Mouse (Mus musculus) heart, embryonic 15.5 days (tissue): Measurements from ENCODE around the gene Slfn5. TPM values are rescaled to one million over a fixed set of nuclear protein-coding genes. Genes with fewer than 3 reads are reported as not detected.
"Not testable (repeated sequence)": the region's sequence is repeated elsewhere in the genome, so short reads cannot be mapped to it uniquely, and the experiment has no call there.

ENCODE experiments used
- ATAC-seq: fragments of 200-750 bp; cut with Nextera tagmentation; replicated peaks from 2 replicates; pipeline ENCODE4 v1.8.0; 2017; ENCODE audit warnings: low read depth, moderate TSS enrichment; ENCODE audit not compliant: insufficient number of reproducible peaks, insufficient read depth, low FRiP score
- H3K27ac ChIP-seq: fragments of 300-500 bp; sonication (generic); 2 replicates; pipeline ENCODE4 v1.5.1; 2015; ENCODE audit warnings: mild to moderate bottlenecking, inconsistent platforms
- H3K27me3 ChIP-seq: fragments of 300-500 bp; sonication (generic); 2 replicates; pipeline ENCODE4 v1.6.1; 2015; ENCODE audit warnings: inconsistent platforms
- H3K36me3 ChIP-seq: fragments of 300-500 bp; sonication (generic); 2 replicates; pipeline ENCODE4 v1.6.1; 2015; ENCODE audit warnings: mild to moderate bottlenecking, inconsistent platforms
- H3K4me1 ChIP-seq: fragments of 300-500 bp; sonication (generic); replicated peaks from 2 replicates; pipeline ENCODE4 v1.6.1; 2015; ENCODE audit warnings: inconsistent platforms
- H3K4me2 ChIP-seq: fragments of 300-500 bp; sonication (generic); 2 replicates; pipeline ENCODE4 v1.6.1; 2015; ENCODE audit warnings: inconsistent platforms, mild to moderate bottlenecking, moderate library complexity
- H3K4me3 ChIP-seq: fragments of 300-500 bp; sonication (generic); 2 replicates; pipeline ENCODE4 v1.5.1; 2015; ENCODE audit warnings: mild to moderate bottlenecking, inconsistent platforms
- H3K9ac ChIP-seq: fragments of 300-500 bp; sonication (generic); 2 replicates; pipeline ENCODE4 v1.6.1; 2015; ENCODE audit warnings: mild to moderate bottlenecking, inconsistent platforms
- H3K9me3 ChIP-seq: fragments of 300-500 bp; sonication (generic); replicated peaks from 2 replicates; pipeline ENCODE4 v1.6.1; 2016; ENCODE audit warnings: inconsistent platforms
- WGBS: fragments of 180-500 bp; shearing (Covaris S2); methylation state at CpG from one replicate; pipeline ENCODE4 v1.1.7; 2015; ENCODE audit warnings: mixed read lengths; 5-methylcytosine and 5-hydroxymethylcytosine counted together
- polyA plus RNA-seq: library from polyadenylated mRNA; unstranded; fragments of >200 nt; fragmentation: Nextera tagmentation; extraction: Ambion mirVana; gene quantifications from 2 replicates; pipeline ENCODE4 v1.2.1, GENCODE M21; 2015

Slfn5 gene
- polyA plus RNA-seq, 1 experiment from 2014 or later: 6.7 TPM

- WGBS: 71% methylated on average over 4 of the region's 4 CpGs
- H3K4me1 ChIP-seq: peaks cover 16% of the 10 kb centered on the region
- H3K9me3 ChIP-seq: no peaks in the 10 kb centered on the region
- H3K27ac ChIP-seq: no peak overlapping the region
- no peak overlapping the region for H3K4me3 ChIP-seq
- no peak overlapping the region for H3K4me2 ChIP-seq
- H3K27me3 ChIP-seq: no peaks in the 10 kb centered on the region
- H3K36me3 ChIP-seq: peaks cover 34% of the 10 kb centered on the region
- no peak for ATAC-seq
- no peak overlapping the region for H3K9ac ChIP-seq
These were observed 29.5 kb upstream of the Slfn5 start for GRCm38 (mm10) chr11:82921691-82922090.

GRCm38 (mm10) chr11:82923910-82924309 lies 27.2 kb upstream of the Slfn5 start:
- WGBS: 70% methylated on average over 6 of the region's 6 CpGs
- ATAC-seq, H3K9me3 ChIP-seq, H3K4me2 ChIP-seq, H3K4me3 ChIP-seq, H3K9ac ChIP-seq, H3K27ac ChIP-seq, H3K27me3 ChIP-seq: not testable (repeated sequence)
- peaks cover 45% of the 10 kb centered on the region for H3K36me3 ChIP-seq
- H3K4me1 ChIP-seq: peaks cover 16% of the 10 kb centered on the region

- Histone ChIP-seq H3K36me3 (peaks cover 63% of the 10 kb centered on the region), H3K9me3 (no peaks in the 10 kb centered on the region), H3K9ac (no peak overlapping the region), H3K4me3 (no peak overlapping the region), H3K4me1 (peaks cover 22% of the 10 kb centered on the region), H3K27me3 (0 out of 2 replicates have a peak, but pooled peaks cover 2% of the 10 kb centered on the region), H3K4me2 (no peak overlapping the region), H3K27ac (no peak overlapping the region)
- no peak for ATAC-seq
- WGBS: 47% methylated on average over 20 of the region's 20 CpGs
These were observed 22.1 kb upstream of the Slfn5 start for GRCm38 (mm10) chr11:82928897-82929632.

- no peak overlapping the region for H3K27ac ChIP-seq
These were observed 21.6 kb upstream of the Slfn5 start for GRCm38 (mm10) chr11:82929633-82929950.

GRCm38 (mm10) chr11:82930391-82930955 lies 20.7 kb upstream of the Slfn5 start:
- WGBS: 26% methylated on average over 83 of the region's 85 CpGs
- ATAC-seq, H3K9ac ChIP-seq, H3K27ac ChIP-seq, H3K9me3 ChIP-seq, H3K27me3 ChIP-seq: not testable (repeated sequence)
- Histone ChIP-seq H3K4me2 (peak overlapping the region; percentile 73), H3K4me1 (peaks cover 12% of the 10 kb centered on the region), H3K4me3 (peak overlapping the region; percentile 52), H3K36me3 (peaks cover 58% of the 10 kb centered on the region)

More at GRCm38 (mm10) chr11:82929633-82929950, 21.6 kb upstream of the Slfn5 start:
- ATAC-seq: no peak
- Histone ChIP-seq H3K4me1 (peaks cover 18% of the 10 kb centered on the region), H3K9me3 (no peaks in the 10 kb centered on the region), H3K9ac (no peak overlapping the region), H3K4me2 (no peak overlapping the region), H3K27me3 (0 out of 2 replicates have a peak, but pooled peaks cover 2% of the 10 kb centered on the region), H3K36me3 (peaks cover 63% of the 10 kb centered on the region), H3K4me3 (no peak overlapping the region)
- WGBS: 74% methylated on average over 3 of the region's 3 CpGs

GRCm38 (mm10) chr11:82931161-82931560 lies 20.0 kb upstream of the Slfn5 start:
- WGBS: 11% methylated on average over 61 of the region's 63 CpGs
- H3K27me3 ChIP-seq, H3K9me3 ChIP-seq, H3K4me1 ChIP-seq, H3K27ac ChIP-seq, ATAC-seq: not testable (repeated sequence)
- Histone ChIP-seq H3K36me3 (peaks cover 60% of the 10 kb centered on the region), H3K4me2 (peak overlapping the region; percentile 73), H3K4me3 (peak overlapping the region; percentile 52), H3K9ac (peak overlapping the region; percentile 47)

GRCm38 (mm10) chr11:82931671-82932450 lies 19.3 kb upstream of the Slfn5 start:
- Histone ChIP-seq H3K9ac (peak overlapping the region; percentile 52), H3K27ac (peak overlapping the region; percentile 16; the same call in 1 of the 2 replicates), H3K36me3 (peaks cover 60% of the 10 kb centered on the region), H3K4me3 (peak overlapping the region; percentile 52), H3K4me2 (peak overlapping the region; percentile 73)
- WGBS: 6% methylated on average over 87 of the region's 119 CpGs
- H3K27me3 ChIP-seq, ATAC-seq, H3K4me1 ChIP-seq, H3K9me3 ChIP-seq: not testable (repeated sequence)

GRCm38 (mm10) chr11:82933186-82933585 lies 18.0 kb upstream of the Slfn5 start:
- H3K9ac ChIP-seq: peak overlapping the region; percentile 41; the same call in 1 of the 2 replicates
- peak overlapping the region; percentile 73 for H3K4me2 ChIP-seq
- WGBS: 31% methylated on average over 29 of the region's 29 CpGs
- peaks cover 61% of the 10 kb centered on the region for H3K36me3 ChIP-seq
- H3K4me1 ChIP-seq: peaks cover 7% of the 10 kb centered on the region; the same call in 1 of the 2 replicates
- peak overlapping the region; percentile 52 for H3K4me3 ChIP-seq
- 0 out of 2 replicates have a peak, but pooled peaks cover 2% of the 10 kb centered on the region for H3K27me3 ChIP-seq
- H3K9me3 ChIP-seq: no peaks in the 10 kb centered on the region
- no peak for ATAC-seq
- no peak overlapping the region for H3K27ac ChIP-seq

GRCm38 (mm10) chr11:82943336-82943735 lies 7.8 kb upstream of the Slfn5 start:
- H3K4me3 ChIP-seq: no peak overlapping the region
- H3K9ac ChIP-seq: no peak overlapping the region
- 63% methylated on average over 6 of the region's 6 CpGs for WGBS
- ATAC-seq: no peak
- H3K9me3 ChIP-seq: no peaks in the 10 kb centered on the region
- no peak overlapping the region for H3K4me2 ChIP-seq
- H3K4me1 ChIP-seq: peaks cover 9% of the 10 kb centered on the region
- H3K27ac ChIP-seq: no peak overlapping the region
- no peaks in the 10 kb centered on the region for H3K27me3 ChIP-seq
- peaks cover 36% of the 10 kb centered on the region for H3K36me3 ChIP-seq

GRCm38 (mm10) chr11:82945636-82946035 lies 5.5 kb upstream of the Slfn5 start:
- H3K4me1 ChIP-seq: peaks cover 9% of the 10 kb centered on the region
- no peak overlapping the region for H3K9ac ChIP-seq
- 22% methylated on average over 2 of the region's 2 CpGs for WGBS
- H3K4me3 ChIP-seq: no peak overlapping the region
- no peak overlapping the region for H3K27ac ChIP-seq
- no peaks in the 10 kb centered on the region for H3K9me3 ChIP-seq
- ATAC-seq: no peak
- H3K36me3 ChIP-seq: peaks cover 15% of the 10 kb centered on the region
- no peak overlapping the region for H3K4me2 ChIP-seq
- H3K27me3 ChIP-seq: no peaks in the 10 kb centered on the region

GRCm38 (mm10) chr11:82947457-82947856 lies 3.7 kb upstream of the Slfn5 start:
- H3K9ac ChIP-seq: no peak overlapping the region
- H3K4me1 ChIP-seq: peaks cover 26% of the 10 kb centered on the region
- H3K9me3 ChIP-seq: no peaks in the 10 kb centered on the region
- no peak overlapping the region for H3K4me3 ChIP-seq
- H3K27me3 ChIP-seq: peaks cover 5% of the 10 kb centered on the region; the same call in 1 of the 2 replicates
- no peak for ATAC-seq
- no peak overlapping the region for H3K27ac ChIP-seq
- 53% methylated on average over 4 of the region's 4 CpGs for WGBS
- peaks cover 8% of the 10 kb centered on the region; the same call in 1 of the 2 replicates for H3K36me3 ChIP-seq
- no peak overlapping the region for H3K4me2 ChIP-seq
